Mouse (Mus musculus): Measurements from ENCODE around the gene Fkbp5. TPM values are rescaled to one million over a fixed set of nuclear protein-coding genes. Genes with fewer than 3 reads are reported as not detected.

Fkbp5 gene
- total RNA-seq, 2 experiments from 2014 or later: 11.5 to 12.0 TPM

- peak; percentile 84 to 86 for DNase-seq (ENCODE audit: low spot score in 2 of 2)
These were observed 166.6 kb downstream of the Fkbp5 start, which contains the start of gene Tead3 for GRCm38 (mm10) chr17:28350466-28351352. Gene Tead3, minus strand, starts transcription at chr17:28350817.

- peak; percentile 48 to 67 for DNase-seq (ENCODE audit: low spot score in 2 of 2)
These were observed 167.3 kb downstream of the Fkbp5 start for GRCm38 (mm10) chr17:28349901-28350465.

DNA sequence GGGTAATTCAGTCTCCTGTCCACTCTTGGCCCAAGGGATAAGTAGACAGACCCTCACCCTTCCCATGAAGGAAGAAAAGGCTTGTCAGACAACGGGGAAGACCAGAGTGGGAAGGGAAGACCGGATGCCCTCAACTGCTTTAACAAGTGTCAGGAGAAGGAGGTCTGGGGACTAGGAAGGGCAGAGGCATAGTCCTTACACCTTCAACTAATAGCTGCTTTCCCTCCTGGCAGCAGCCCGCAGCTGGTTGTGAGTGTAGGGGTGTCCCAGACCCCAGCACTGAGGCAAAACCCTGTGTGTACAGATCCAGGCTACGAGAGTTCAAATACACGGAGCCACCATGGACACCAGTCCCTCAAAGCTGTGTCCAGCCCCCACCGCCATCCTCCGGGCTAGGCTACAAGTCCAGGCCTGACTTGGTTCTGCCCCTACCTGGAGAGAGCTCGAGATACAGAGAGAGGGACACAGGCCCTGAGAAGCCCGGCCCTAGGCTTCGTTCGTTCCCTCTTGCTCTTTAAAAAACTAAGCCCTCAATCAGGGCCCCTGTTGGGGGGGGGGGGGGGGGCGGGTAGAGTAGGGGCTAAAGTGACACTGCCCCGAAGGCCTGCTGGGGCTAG, 168.0 kb downstream of the Fkbp5 start:
- DNase-seq (ENCODE audit: low spot score in 2 of 2): no peak

Small RNAs within 50 kb of the gene (microRNA-seq; reads per million reads assigned to microRNA genes)
- gene Gm25195 (not detected), gene Mir6969 (not detected)

Other genes with a start within 250 kb of the Fkbp5 start
- 10 to 100 TPM; 24.9 to 25.4 TPM for gene Fance, start 204.0 kb downstream of the Fkbp5 start, total RNA-seq (2021)
- gene Rpl10a, start 189.1 kb downstream of the Fkbp5 start, total RNA-seq (2021): 100 to 1,000 TPM; 919 to 955 TPM
- 10 to 100 TPM; 24.3 to 24.6 TPM for gene Tead3, start 166.7 kb downstream of the Fkbp5 start, total RNA-seq (2021)
- under 1 TPM; 0.47 to 0.57 TPM for gene Tulp1, start 152.3 kb downstream of the Fkbp5 start, total RNA-seq (2021)
- not detected for gene Armc12, start 13.3 kb upstream of the Fkbp5 start, total RNA-seq (2021)
- gene Clpsl2, start 31.9 kb upstream of the Fkbp5 start, total RNA-seq (2021): not detected
- not detected for gene Clps, start 43.2 kb upstream of the Fkbp5 start, total RNA-seq (2021)
- not detected for gene Lhfpl5, start 58.1 kb upstream of the Fkbp5 start, total RNA-seq (2021)
- gene Srpk1, start 105.2 kb upstream of the Fkbp5 start, total RNA-seq (2021): 10 to 100 TPM; 38.4 to 41.6 TPM
- gene Slc26a8, start 172.7 kb upstream of the Fkbp5 start, total RNA-seq (2021): 1 to 10 TPM; 2.0 to 2.3 TPM
- gene Mapk14, start 173.8 kb upstream of the Fkbp5 start, total RNA-seq (2021): 10 to 100 TPM; 54.8 to 61.0 TPM
- 1 to 10 TPM in 1 of 2 experiments, under 1 TPM in 1; 0.81 to 1.4 TPM for gene AC170998.1, start 208.6 kb upstream of the Fkbp5 start, total RNA-seq (2021)